Mouse (Mus musculus) frontal cortex, postnatal 14 days (tissue): ENCODE results near the gene Tns1.

Experiments used
- DNase-seq, 2 experiments: peaks; one replicate each; pipeline ENCODE4 v3.0.0; 2022; ENCODE audit warnings: low spot score in 2 of 2

Gene Tns1

GRCm38 (mm10) chr1:73956320-73956719 is 167.9 kb downstream of the Tns1 start:
- no peak for DNase-seq

GRCm38 (mm10) chr1:73955259-73955842 is 168.9 kb downstream of the Tns1 start:
- no peak for DNase-seq

GRCm38 (mm10) chr1:73954614-73955013 is 169.6 kb downstream of the Tns1 start:
- DNase-seq, result no peak

GRCm38 (mm10) chr1:73954015-73954408 is 170.2 kb downstream of the Tns1 start:
- DNase-seq, result no peak

- no peak for DNase-seq
Measured at GRCm38 (mm10) chr1:73953317-73954014, 170.8 kb downstream of the Tns1 start.

GRCm38 (mm10) chr1:73952598-73952997 is 171.7 kb downstream of the Tns1 start:
- no peak for DNase-seq

- no peak for DNase-seq
Measured at GRCm38 (mm10) chr1:73951178-73951577, 173.1 kb downstream of the Tns1 start.

GRCm38 (mm10) chr1:73948757-73949156 is 175.5 kb downstream of the Tns1 start:
- DNase-seq, result no peak

GRCm38 (mm10) chr1:73947525-73948304 is 176.5 kb downstream of the Tns1 start:
- no peak for DNase-seq

GRCm38 (mm10) chr1:73946701-73947100 is 177.5 kb downstream of the Tns1 start:
- no peak for DNase-seq

GRCm38 (mm10) chr1:73944393-73944792 is 179.9 kb downstream of the Tns1 start:
- peak in 1 of 2 experiments; percentile 52 for DNase-seq

GRCm38 (mm10) chr1:73943667-73944289 is 180.5 kb downstream of the Tns1 start:
- DNase-seq, result peak in 1 of 2 experiments; percentile 52

GRCm38 (mm10) chr1:73943255-73943654 is 181.0 kb downstream of the Tns1 start:
- DNase-seq, result no peak

- DNase-seq, result no peak
Measured at GRCm38 (mm10) chr1:73942243-73942642, 182.0 kb downstream of the Tns1 start.

- DNase-seq, result no peak
Measured at GRCm38 (mm10) chr1:73941697-73942096, 182.6 kb downstream of the Tns1 start.

GRCm38 (mm10) chr1:73940491-73941204 is 183.6 kb downstream of the Tns1 start:
- no peak for DNase-seq

- no peak for DNase-seq
Measured at GRCm38 (mm10) chr1:73938597-73938996, 185.7 kb downstream of the Tns1 start.

- no peak for DNase-seq
Measured at GRCm38 (mm10) chr1:73937805-73938204, 186.4 kb downstream of the Tns1 start.

- no peak for DNase-seq
Measured at GRCm38 (mm10) chr1:73936537-73936936, 187.7 kb downstream of the Tns1 start.

- DNase-seq, result no peak
Measured at GRCm38 (mm10) chr1:73935442-73936080, 188.7 kb downstream of the Tns1 start.

GRCm38 (mm10) chr1:73933146-73933490 is 191.1 kb downstream of the Tns1 start:
- no peak for DNase-seq
